Mouse (Mus musculus) forebrain, embryonic 12.5 days (tissue): ENCODE results near the gene Arhgdia. TPM values are rescaled to one million over a fixed set of nuclear protein-coding genes. Genes with fewer than 3 reads are reported as not detected.

Experiments
- ATAC-seq: fragments of 200-750 bp; cut with Nextera tagmentation; 2 replicates; pipeline ENCODE4 v1.8.0; 2017; ENCODE audit warnings: moderate TSS enrichment; ENCODE audit not compliant: low FRiP score
- H3K27ac ChIP-seq: fragments of 300-500 bp; sonication (generic); 2 replicates; pipeline ENCODE4 v1.5.1; 2016; ENCODE audit warnings: mild to moderate bottlenecking
- H3K27me3 ChIP-seq: fragments of 300-500 bp; sonication (generic); 2 replicates; pipeline ENCODE4 v1.6.1; 2016; ENCODE audit warnings: mild to moderate bottlenecking
- H3K36me3 ChIP-seq: fragments of 300-500 bp; sonication (generic); replicated peaks from 2 replicates; pipeline ENCODE4 v1.6.1; 2016; ENCODE audit warnings: mild to moderate bottlenecking
- H3K4me1 ChIP-seq: fragments of 300-500 bp; sonication (generic); 2 replicates; pipeline ENCODE4 v1.6.1; 2016
- H3K4me2 ChIP-seq: fragments of 300-500 bp; sonication (generic); 2 replicates; pipeline ENCODE4 v1.6.1; 2016; ENCODE audit warnings: mild to moderate bottlenecking, moderate library complexity
- H3K4me3 ChIP-seq: fragments of 300-500 bp; sonication (generic); replicated peaks from 2 replicates; pipeline ENCODE4 v1.5.1; 2016; ENCODE audit warnings: mild to moderate bottlenecking
- H3K9ac ChIP-seq: fragments of 300-500 bp; sonication (generic); 2 replicates; pipeline ENCODE4 v1.6.1; 2016; ENCODE audit warnings: mild to moderate bottlenecking
- H3K9me3 ChIP-seq: fragments of 300-500 bp; sonication (generic); 2 replicates; pipeline ENCODE4 v1.6.1; 2016
- WGBS: fragments of 180-500 bp; shearing (Covaris S2); methylation state at CpG from one replicate; pipeline ENCODE4 v1.1.7; 2016; 5-methylcytosine and 5-hydroxymethylcytosine counted together
- polyA plus RNA-seq: library from polyadenylated mRNA; unstranded; fragments of >200 nt; fragmentation: Nextera tagmentation; extraction: Ambion mirVana; gene quantifications from 2 replicates; pipeline ENCODE4 v1.2.1, GENCODE M21; 2016

The Arhgdia gene
- 496 and 513 TPM in 2 replicates for polyA plus RNA-seq

GRCm38 (mm10) chr11:120581490-120582267 is at the start of gene Arhgdia:
Gene Arhgdia (minus strand): TSS chr11:120581624.
- peaks cover 62% of the 10 kb centered on the region for H3K36me3 ChIP-seq
- H3K9me3 ChIP-seq: 0 out of 2 replicates have a peak, but pooled peaks cover 4% of the 10 kb centered on the region
- peak within 1 kb of the TSS; percentile 96 for H3K4me3 ChIP-seq
- H3K4me2 ChIP-seq: peak within 1 kb of the TSS; percentile 99
- WGBS: 4% methylated on average over 70 of the region's 75 CpGs
- H3K27me3 ChIP-seq: no peaks in the 10 kb centered on the region
- peak within 1 kb of the TSS; percentile 94 for H3K9ac ChIP-seq
- peak within 1 kb of the TSS; percentile 93 for H3K27ac ChIP-seq
- peak; percentile 65 for ATAC-seq
- H3K4me1 ChIP-seq: peaks cover 25% of the 10 kb centered on the region

- H3K4me1 ChIP-seq: peaks cover 45% of the 10 kb centered on the region
- no peaks in the 10 kb centered on the region for H3K9me3 ChIP-seq
- H3K27ac ChIP-seq: peak overlapping the region; percentile 65; the same call in 1 of the 2 replicates
- H3K4me2 ChIP-seq: 0 out of 2 replicates have a peak overlapping the region, but pooled peaks have one; percentile 9
- H3K9ac ChIP-seq: peak overlapping the region; percentile 33
- peaks cover 29% of the 10 kb centered on the region for H3K36me3 ChIP-seq
- H3K27me3 ChIP-seq: no peaks in the 10 kb centered on the region
- WGBS: 30% methylated on average over 5 of the region's 5 CpGs
- ATAC-seq: no peak
- no peak overlapping the region for H3K4me3 ChIP-seq
Observed at GRCm38 (mm10) chr11:120630401-120630871, 49.0 kb upstream of the Arhgdia start.

- no peak overlapping the region for H3K4me3 ChIP-seq
- H3K9me3 ChIP-seq: no peaks in the 10 kb centered on the region
- H3K4me1 ChIP-seq: peaks cover 50% of the 10 kb centered on the region
- H3K36me3 ChIP-seq: peaks cover 29% of the 10 kb centered on the region
- no peak for ATAC-seq
- WGBS: 49% methylated on average over 7 of the region's 7 CpGs
- H3K27me3 ChIP-seq: no peaks in the 10 kb centered on the region
- H3K4me2 ChIP-seq: peak overlapping the region; percentile 9; the same call in 1 of the 2 replicates
- H3K27ac ChIP-seq: peak overlapping the region; percentile 65
- 0 out of 2 replicates have a peak overlapping the region, but pooled peaks have one; percentile 33 for H3K9ac ChIP-seq
Observed at GRCm38 (mm10) chr11:120629911-120630310, 48.5 kb upstream of the Arhgdia start.

GRCm38 (mm10) chr11:120629341-120629730 is 47.9 kb upstream of the Arhgdia start:
- H3K4me1 ChIP-seq: peaks cover 48% of the 10 kb centered on the region
- ATAC-seq: no peak
- H3K9ac ChIP-seq: no peak overlapping the region
- no peaks in the 10 kb centered on the region for H3K9me3 ChIP-seq
- H3K27me3 ChIP-seq: no peaks in the 10 kb centered on the region
- 72% methylated on average over 23 of the region's 23 CpGs for WGBS
- peaks cover 29% of the 10 kb centered on the region for H3K36me3 ChIP-seq
- 0 out of 2 replicates have a peak overlapping the region, but pooled peaks have one; percentile 65 for H3K27ac ChIP-seq
- no peak overlapping the region for H3K4me3 ChIP-seq
- peak overlapping the region; percentile 9; the same call in 1 of the 2 replicates for H3K4me2 ChIP-seq

- peaks cover 48% of the 10 kb centered on the region for H3K4me1 ChIP-seq
- H3K4me2 ChIP-seq: no peak overlapping the region
- no peak overlapping the region for H3K4me3 ChIP-seq
Observed at GRCm38 (mm10) chr11:120628601-120629340, 47.3 kb upstream of the Arhgdia start.

GRCm38 (mm10) chr11:120627468-120628300 is 46.3 kb upstream of the Arhgdia start:
- ATAC-seq: no peak
- Histone ChIP-seq H3K36me3 (peaks cover 37% of the 10 kb centered on the region), H3K27me3 (no peaks in the 10 kb centered on the region), H3K9me3 (no peaks in the 10 kb centered on the region), H3K4me1 (peaks cover 51% of the 10 kb centered on the region), H3K27ac (no peak overlapping the region), H3K4me3 (no peak overlapping the region), H3K4me2 (no peak overlapping the region), H3K9ac (no peak overlapping the region)
- WGBS: 86% methylated on average over 22 of the region's 22 CpGs

More at GRCm38 (mm10) chr11:120628601-120629340, 47.3 kb upstream of the Arhgdia start:
- 94% methylated on average over 23 of the region's 23 CpGs for WGBS
- H3K36me3 ChIP-seq: peaks cover 29% of the 10 kb centered on the region
- H3K27ac ChIP-seq: no peak overlapping the region
- H3K9ac ChIP-seq: no peak overlapping the region
- H3K9me3 ChIP-seq: no peaks in the 10 kb centered on the region
- ATAC-seq: no peak
- no peaks in the 10 kb centered on the region for H3K27me3 ChIP-seq

- H3K27me3 ChIP-seq: no peaks in the 10 kb centered on the region
Observed at GRCm38 (mm10) chr11:120626785-120627467, 45.5 kb upstream of the Arhgdia start.

GRCm38 (mm10) chr11:120625152-120625775 is 43.8 kb upstream of the Arhgdia start, which contains the start of gene Sirt7:
Gene Sirt7 (minus strand): TSS chr11:120625240.
- peak; percentile 50 for ATAC-seq
- Histone ChIP-seq H3K27ac (peak within 1 kb of the TSS; percentile 86), H3K9me3 (no peaks in the 10 kb centered on the region), H3K36me3 (peaks cover 61% of the 10 kb centered on the region), H3K27me3 (no peaks in the 10 kb centered on the region), H3K4me1 (peaks cover 29% of the 10 kb centered on the region), H3K9ac (peak within 1 kb of the TSS; percentile 80), H3K4me2 (peak within 1 kb of the TSS; percentile 99), H3K4me3 (peak within 1 kb of the TSS; percentile 99)
- WGBS: 25% methylated on average over 5 of the region's 5 CpGs

More at GRCm38 (mm10) chr11:120626785-120627467, 45.5 kb upstream of the Arhgdia start:
- Histone ChIP-seq H3K4me2 (no peak overlapping the region), H3K9me3 (no peaks in the 10 kb centered on the region), H3K4me1 (peaks cover 45% of the 10 kb centered on the region), H3K27ac (no peak overlapping the region), H3K9ac (no peak overlapping the region), H3K36me3 (peaks cover 44% of the 10 kb centered on the region), H3K4me3 (no peak overlapping the region)
- no peak for ATAC-seq
- WGBS: 91% methylated on average over 11 of the region's 11 CpGs

GRCm38 (mm10) chr11:120624680-120625111 is 43.3 kb upstream of the Arhgdia start:
- peak overlapping the region; percentile 80 for H3K9ac ChIP-seq
- peak overlapping the region; percentile 99 for H3K4me3 ChIP-seq
- H3K4me1 ChIP-seq: peaks cover 23% of the 10 kb centered on the region
- ATAC-seq: peak; percentile 86
- peak overlapping the region; percentile 86 for H3K27ac ChIP-seq
- H3K4me2 ChIP-seq: peak overlapping the region; percentile 99
- under 1% methylated on average over 53 of the region's 53 CpGs for WGBS
- H3K27me3 ChIP-seq: no peaks in the 10 kb centered on the region
- H3K36me3 ChIP-seq: peaks cover 66% of the 10 kb centered on the region
- H3K9me3 ChIP-seq: no peaks in the 10 kb centered on the region

- WGBS: 12% methylated on average over 30 of the region's 30 CpGs
- Histone ChIP-seq H3K4me1 (peaks cover 18% of the 10 kb centered on the region), H3K36me3 (peaks cover 63% of the 10 kb centered on the region), H3K9ac (peak overlapping the region; percentile 80), H3K27me3 (no peaks in the 10 kb centered on the region), H3K4me3 (peak overlapping the region; percentile 99), H3K9me3 (no peaks in the 10 kb centered on the region), H3K27ac (peak overlapping the region; percentile 86), H3K4me2 (peak overlapping the region; percentile 99)
- ATAC-seq: peak; percentile 67
Observed at GRCm38 (mm10) chr11:120623961-120624679, 42.7 kb upstream of the Arhgdia start.
